Mouse (Mus musculus) v-Abl transformed pro-B cells (cell line): ENCODE results near the gene Ppp1r13l.

Source experiments
- in situ Hi-C, 2 experiments: fragments of 400-800 bp; cut with MboI; formaldehyde crosslinking; loops; one replicate each; pipeline ENCODE4 v1.15.1; 2025; ENCODE audit not compliant: unreplicated experiment in 2 of 2

Gene Ppp1r13l

DNA sequence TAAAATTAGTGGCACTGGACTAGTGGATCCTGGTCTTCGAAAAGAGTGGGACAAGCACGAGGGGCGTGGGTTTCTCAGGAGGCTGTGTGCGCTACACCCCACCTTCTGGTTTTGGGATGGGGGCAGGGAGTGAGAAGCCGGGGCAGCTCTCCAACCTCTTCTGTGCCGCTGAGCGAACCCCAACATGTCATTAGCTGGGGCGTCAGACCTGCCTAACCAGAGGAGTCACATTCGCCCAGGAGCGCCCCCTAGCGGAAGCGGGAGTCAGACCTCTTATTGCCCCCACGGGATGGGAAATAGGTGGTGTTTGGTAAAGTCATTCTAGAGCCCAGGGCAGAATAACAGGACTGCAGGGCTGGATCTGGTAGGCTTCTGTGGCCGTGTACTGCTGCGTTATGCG lies 2.2 kb downstream of the Ppp1r13l start:
- in situ Hi-C loops: loop anchor here in 1 of 2 experiments (5.0 kb wide), 1 partner anchor 179 kb away; no protein-coding TSS in a partner anchor

DNA sequence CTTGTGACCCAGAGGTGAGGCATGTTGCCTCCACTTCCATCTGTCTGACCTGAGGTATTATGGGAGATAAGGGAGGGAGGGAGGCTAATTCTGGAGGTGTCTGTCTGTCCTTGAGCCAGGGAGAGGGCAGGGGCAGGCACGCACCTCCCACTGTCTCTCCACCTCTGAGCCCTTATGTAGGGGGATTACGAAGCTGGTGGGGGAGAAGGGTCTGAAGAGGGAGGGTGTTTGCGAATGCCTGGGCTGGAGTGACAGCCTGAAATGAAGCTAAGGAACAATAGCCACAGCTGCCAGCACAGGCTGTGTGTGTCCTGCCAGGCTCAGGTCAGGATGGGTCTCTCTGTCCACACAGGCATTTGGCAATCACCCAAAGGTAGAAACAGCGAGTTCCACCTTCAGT lies 2.7 kb downstream of the Ppp1r13l start:
- in situ Hi-C loops: loop anchor here in 1 of 2 experiments (5.0 kb wide), 1 partner anchor 180 kb away; no protein-coding TSS in a partner anchor

DNA sequence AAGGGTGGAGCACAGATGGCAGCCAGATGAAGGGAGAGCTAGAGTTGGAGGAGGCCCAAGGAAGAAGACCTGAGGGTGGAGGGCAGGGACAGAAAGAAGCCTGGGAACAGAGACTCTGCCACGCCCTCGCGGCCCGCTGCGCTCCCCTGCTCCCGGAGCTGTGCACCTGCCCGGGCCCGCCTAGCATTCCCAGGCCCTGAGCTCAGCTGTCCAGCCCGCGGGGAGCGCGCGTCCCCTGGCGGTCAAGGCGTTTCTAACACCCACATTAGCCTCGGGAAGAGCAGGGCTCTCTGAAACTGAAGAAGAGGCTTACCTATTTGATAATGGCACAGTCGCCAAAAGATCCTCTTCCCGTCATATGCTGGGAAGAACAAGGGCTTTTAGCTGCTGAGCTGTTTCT lies 4.3 kb downstream of the Ppp1r13l start:
- in situ Hi-C loops: loop anchor here in 1 of 2 experiments (5.0 kb wide), 1 partner anchor 182 kb away; no protein-coding TSS in a partner anchor

GRCm38 (mm10) chr7:19365376-19365775 lies 5.8 kb downstream of the Ppp1r13l start:
- in situ Hi-C loops: no loop called here

DNA sequence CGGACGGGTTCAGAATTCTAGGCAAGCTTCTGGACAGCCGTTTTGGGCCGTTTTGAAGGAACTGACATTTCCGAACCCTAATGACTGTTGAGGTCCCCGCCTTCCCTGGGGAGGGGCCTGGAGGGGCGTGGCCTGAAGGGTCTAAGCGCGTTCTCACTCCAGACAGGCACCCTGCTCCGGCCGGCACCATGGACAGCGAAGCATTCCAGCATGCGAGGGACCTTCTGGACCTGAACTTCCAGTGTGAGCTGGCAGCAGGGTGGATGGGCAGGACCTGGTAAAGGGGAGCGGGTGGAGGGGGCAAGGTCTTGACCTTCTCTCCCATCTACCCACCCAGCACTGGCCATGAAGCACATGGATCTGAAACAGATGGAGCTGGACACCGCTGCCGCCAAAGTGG lies 8.8 kb downstream of the Ppp1r13l start:
- in situ Hi-C loops: no loop called here

- in situ Hi-C loops: no loop called here
Observed at GRCm38 (mm10) chr7:19369823-19370425, 10.4 kb downstream of the Ppp1r13l start.

DNA sequence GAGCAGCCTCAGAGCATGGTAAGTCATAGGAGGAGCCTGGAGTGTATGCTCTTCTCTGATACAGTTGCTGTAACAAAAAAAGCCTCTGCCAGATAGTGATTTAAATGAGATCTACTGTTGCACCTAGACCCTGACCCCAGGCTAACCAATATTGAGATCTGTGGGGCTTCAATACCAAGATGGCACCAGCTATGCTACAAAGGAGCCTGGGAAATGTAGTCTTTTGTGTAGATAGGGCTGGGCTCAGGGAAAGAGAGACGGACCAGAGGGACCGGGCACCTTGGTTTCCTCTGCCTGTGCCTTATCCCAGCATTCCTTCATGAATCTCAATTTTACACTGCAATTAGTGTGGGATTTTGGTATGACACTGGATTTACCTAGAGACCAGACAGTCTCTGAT lies 13.8 kb downstream of the Ppp1r13l start:
- in situ Hi-C loops: no loop called here

- in situ Hi-C loops: no loop called here
Observed at GRCm38 (mm10) chr7:19375368-19375767, 15.8 kb downstream of the Ppp1r13l start.

GRCm38 (mm10) chr7:19376019-19376418 lies 16.5 kb downstream of the Ppp1r13l start:
- in situ Hi-C loops: no loop called here

- in situ Hi-C loops: no loop called here
Observed at GRCm38 (mm10) chr7:19378049-19378448, 18.5 kb downstream of the Ppp1r13l start.

DNA sequence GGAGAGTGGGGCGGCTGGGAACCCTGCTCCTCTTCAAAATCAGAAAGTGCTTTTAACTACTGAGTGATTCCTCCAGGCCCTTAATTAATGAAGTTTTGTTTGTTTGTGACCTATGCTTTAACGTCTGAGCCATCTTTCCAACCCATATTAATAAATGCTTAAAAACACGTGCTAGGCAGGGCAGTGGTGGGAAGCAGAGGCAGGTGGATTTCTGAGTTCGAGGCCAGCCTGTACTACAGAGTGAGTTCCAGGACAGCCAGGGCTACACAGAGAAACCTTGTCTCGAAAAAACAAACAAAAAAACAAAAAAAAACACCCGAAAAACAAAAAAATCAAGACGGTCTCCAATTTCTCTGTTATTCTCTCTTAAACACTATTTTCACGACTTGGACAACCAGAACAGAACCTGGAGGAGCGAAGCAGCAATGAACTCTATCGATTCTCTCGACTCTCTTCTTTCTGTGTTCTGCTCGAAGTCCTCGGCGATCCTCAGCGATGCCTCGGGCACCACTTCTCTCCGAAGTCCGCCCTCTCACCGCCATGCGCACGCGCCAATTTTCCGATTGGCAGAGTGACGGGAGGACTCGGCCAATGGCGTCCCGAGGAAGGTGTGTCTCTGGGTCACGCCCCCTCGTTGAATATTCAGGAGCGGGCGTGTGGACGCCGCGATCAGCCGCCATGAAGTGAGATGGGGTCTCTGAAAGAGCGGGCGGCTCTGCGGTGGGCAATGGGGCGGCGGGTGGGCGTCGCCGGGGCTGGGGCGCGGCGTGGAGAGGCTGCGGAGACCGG lies 22.0 kb downstream of the Ppp1r13l start, which contains the start of gene Ercc2:
Gene Ercc2 (plus strand): TSS at position 634 of the 789 bp plus-strand sequence.
- in situ Hi-C loops: no loop called here

DNA sequence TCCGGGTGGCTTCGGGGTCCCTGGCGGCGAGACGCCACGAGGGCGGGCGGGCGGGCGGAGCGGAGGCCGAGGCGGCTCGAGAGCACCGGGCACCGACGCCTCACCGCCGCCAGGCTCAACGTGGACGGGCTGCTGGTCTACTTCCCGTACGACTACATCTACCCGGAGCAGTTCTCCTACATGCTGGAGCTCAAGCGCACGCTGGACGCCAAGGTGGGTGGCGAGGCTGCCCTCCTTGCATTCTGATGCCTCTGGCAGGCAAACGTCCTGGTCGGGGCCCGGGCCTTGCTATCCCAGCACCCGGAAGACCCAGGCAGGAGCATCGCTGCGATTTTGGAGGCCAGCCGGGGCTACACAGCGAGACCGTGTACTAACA lies 22.6 kb downstream of the Ppp1r13l start:
- in situ Hi-C loops: no loop called here

DNA sequence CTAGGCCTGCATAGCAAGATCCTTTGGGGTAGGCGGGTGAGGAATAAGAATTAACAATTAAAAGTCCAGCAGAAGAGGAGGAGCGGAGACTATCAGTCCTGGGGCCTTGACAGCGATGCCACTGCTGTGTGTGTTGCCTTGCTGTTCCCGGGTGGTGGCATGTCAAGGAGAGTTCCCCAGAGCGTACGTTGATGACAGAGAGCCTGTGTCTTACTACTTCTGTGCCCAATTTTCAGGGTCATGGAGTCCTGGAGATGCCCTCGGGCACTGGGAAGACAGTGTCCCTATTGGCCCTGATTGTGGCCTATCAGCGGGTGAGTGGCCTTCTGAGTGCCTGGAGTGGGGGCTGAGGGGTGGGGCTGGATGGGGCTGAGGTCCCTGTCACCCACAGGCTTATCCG lies 24.2 kb downstream of the Ppp1r13l start:
- in situ Hi-C loops: no loop called here

GRCm38 (mm10) chr7:19388699-19389413 lies 29.3 kb downstream of the Ppp1r13l start:
- in situ Hi-C loops: no loop called here

DNA sequence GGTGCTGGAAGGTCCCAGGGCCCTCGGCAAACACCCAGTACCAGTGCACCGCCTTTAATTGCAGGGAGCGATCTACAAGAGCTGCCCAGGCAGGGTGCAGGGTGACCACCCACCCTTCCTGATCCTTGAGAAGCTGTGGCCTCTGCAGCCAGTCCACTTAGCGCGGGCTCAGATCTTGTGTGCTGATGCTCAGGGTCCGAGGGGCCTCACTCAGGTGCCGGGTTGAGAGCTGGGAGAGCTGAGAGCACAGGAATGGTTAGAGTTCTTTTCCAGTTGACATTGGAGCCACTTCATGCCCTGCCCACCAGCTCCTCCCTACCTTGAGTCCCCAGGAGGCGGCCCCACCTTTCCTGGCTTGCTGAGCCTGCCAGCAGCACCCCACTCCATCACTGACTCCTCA lies 34.9 kb downstream of the Ppp1r13l start:
- in situ Hi-C loops: no loop called here

GRCm38 (mm10) chr7:19399496-19400280 lies 40.1 kb downstream of the Ppp1r13l start:
- in situ Hi-C loops: loop anchor here (10.0 kb wide), 3 partner anchors 395 to 475 kb away; partner anchors contain the start of genes Cblc (in 1 of the 2) and Ceacam16 (in 1 of the 2)

- in situ Hi-C loops: loop anchor here (10.0 kb wide), 3 partner anchors 394 to 474 kb away; partner anchors contain the start of genes Cblc (in 1 of the 2) and Ceacam16 (in 1 of the 2)
Observed at GRCm38 (mm10) chr7:19400946-19401345, 41.4 kb downstream of the Ppp1r13l start.

DNA sequence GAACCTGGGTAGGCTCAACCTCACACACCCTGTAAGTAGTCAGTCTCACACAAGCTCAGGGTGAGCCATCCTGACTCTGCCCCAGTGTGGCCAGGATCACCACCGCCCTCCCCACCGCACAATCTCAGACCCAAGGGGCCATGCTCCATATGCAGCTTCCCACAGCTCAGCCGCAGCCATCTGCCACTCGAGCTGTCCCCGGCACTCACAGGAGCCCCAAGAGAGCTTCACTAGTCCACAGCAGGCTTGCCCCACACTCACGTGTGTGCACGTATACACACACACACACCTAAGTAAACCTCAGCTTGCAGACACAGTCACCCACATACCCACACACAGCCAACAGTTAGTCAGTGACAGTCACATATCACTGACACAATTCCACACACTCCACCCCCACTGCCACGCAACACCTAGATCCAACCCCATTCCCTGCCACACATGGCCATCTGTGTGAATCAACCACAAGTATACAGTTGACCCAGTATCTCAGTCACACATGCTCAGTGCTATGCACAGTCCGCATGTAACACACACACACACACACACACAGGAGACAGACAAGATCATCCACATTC lies 43.1 kb downstream of the Ppp1r13l start:
- in situ Hi-C loops: loop anchor here (10.0 kb wide), 3 partner anchors 392 to 472 kb away; partner anchors contain the start of genes Cblc (in 1 of the 2) and Ceacam16 (in 1 of the 2)

DNA sequence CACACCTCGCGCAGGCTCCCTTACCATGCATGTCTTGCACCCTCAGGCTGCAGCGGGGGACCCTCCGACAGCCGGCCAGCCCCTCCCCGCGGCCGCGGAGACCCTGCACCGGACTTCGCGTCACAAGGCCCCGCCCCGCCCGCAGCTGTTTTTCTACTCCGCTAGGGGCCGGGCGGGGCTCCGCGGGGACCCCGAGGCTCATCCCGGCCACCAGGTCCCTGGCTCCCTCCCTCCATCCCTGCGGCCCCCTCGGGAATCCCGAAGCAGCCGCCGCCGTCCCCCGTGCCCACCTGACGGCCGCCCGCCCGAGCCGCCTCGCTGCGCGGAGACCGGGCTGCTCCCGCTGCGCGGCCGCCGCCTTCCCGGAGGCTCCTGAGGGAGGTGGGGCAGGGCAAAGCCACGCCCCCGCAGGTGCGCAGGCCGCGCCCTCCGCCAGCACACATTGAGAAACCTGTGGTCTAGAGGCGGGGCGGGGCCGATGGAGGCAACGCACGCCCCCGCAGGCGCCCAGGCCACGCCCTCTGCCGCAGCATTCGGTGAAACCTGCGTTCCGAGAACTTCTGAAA lies 44.3 kb downstream of the Ppp1r13l start, which contains the start of gene Klc3:
Gene Klc3 (minus strand): TSS at position 374 of the 566 bp plus-strand sequence.
- in situ Hi-C loops: loop anchor here (10.0 kb wide), 3 partner anchors 391 to 471 kb away; partner anchors contain the start of genes Cblc (in 1 of the 2) and Ceacam16 (in 1 of the 2)
